Mouse (Mus musculus) small intestine, adult 2 months (tissue): ENCODE results near the gene Szt2. TPM values are rescaled to one million over a fixed set of nuclear protein-coding genes. Genes with fewer than 3 reads are reported as not detected.

Source experiments
- H3K27ac ChIP-seq: fragments of 200-500 bp; 2 replicates; pipeline ENCODE4 v1.5.1; 2012; ENCODE audit warnings: low read depth, low read length, control low read depth, inconsistent platforms; ENCODE audit not compliant: insufficient read depth
- H3K27me3 ChIP-seq: fragments of 200-500 bp; 2 replicates; pipeline ENCODE4 v1.6.1; 2012; ENCODE audit warnings: mild to moderate bottlenecking, moderate library complexity, low read length, inconsistent platforms; ENCODE audit not compliant: control insufficient read depth, insufficient read depth
- H3K36me3 ChIP-seq: fragments of 200-500 bp; 2 replicates; pipeline ENCODE4 v1.6.1; 2012; ENCODE audit warnings: mild to moderate bottlenecking, low read length, control low read depth, inconsistent platforms; ENCODE audit not compliant: control insufficient read depth, insufficient read depth
- H3K4me1 ChIP-seq: fragments of 200-500 bp; 2 replicates; pipeline ENCODE4 v1.6.1; 2012; ENCODE audit warnings: low read length, inconsistent platforms, mixed read lengths; ENCODE audit not compliant: control insufficient read depth, insufficient read depth, insufficient read length
- H3K4me3 ChIP-seq: fragments of 200-500 bp; 2 replicates; pipeline ENCODE4 v1.5.1; 2012; ENCODE audit warnings: low read depth, mild to moderate bottlenecking, control low read depth, inconsistent platforms, low read length, moderate library complexity
- CTCF ChIP-seq: fragments of 200-500 bp; IDR thresholded peaks from 2 replicates; pipeline ENCODE4 v1.5.1; 2012; ENCODE audit warnings: low read depth, mild to moderate bottlenecking, control low read depth, inconsistent platforms, low read length, moderate library complexity, mixed read lengths; ENCODE audit not compliant: insufficient replicate concordance, insufficient read length; ENCODE audit errors: extremely low read depth
- POLR2A ChIP-seq: fragments of 200-500 bp; IDR thresholded peaks from 2 replicates; pipeline ENCODE4 v1.6.1; 2012; ENCODE audit warnings: low read depth, mild to moderate bottlenecking, control low read depth, inconsistent platforms, low read length, moderate library complexity
- WGBS: fragments of 180-500 bp; shearing (Covaris S2); methylation state at CpG from one replicate; pipeline ENCODE4 v1.1.7; 2018; 5-methylcytosine and 5-hydroxymethylcytosine counted together
- polyA plus RNA-seq: library from polyadenylated mRNA; depleted of rRNA; stranded (reverse); fragments of >200 nt; gene quantifications from 2 replicates; pipeline ENCODE4 v1.2.3, GENCODE M21; 2012

Gene Szt2
- polyA plus RNA-seq, 1 experiment = 35.1 TPM

DNA sequence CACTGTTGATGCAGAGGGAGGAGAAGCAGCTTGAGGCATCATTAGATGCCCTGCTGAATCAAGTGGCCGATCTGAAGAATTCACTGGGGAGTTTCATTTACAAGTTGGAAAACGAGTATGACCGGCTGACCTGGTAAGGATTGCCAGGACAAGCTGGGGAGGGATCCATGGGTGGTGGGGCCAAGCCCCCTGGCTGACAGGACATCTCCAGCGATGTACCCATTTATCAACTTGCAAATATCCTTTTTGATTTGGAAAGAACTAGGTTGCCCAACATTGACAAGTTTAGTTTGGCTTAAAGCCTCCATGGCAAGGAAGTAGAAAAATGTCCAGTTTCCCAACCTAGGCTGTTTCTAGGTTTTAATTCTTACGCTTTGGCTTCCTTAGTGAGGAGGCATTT, 1.8 kb upstream of the Szt2 start:
- no peak overlapping the region for H3K27ac ChIP-seq
- H3K27me3 ChIP-seq = no peaks in the 10 kb centered on the region
- TF ChIP-seq POLR2A (no peak), CTCF (no peak)
- no peak overlapping the region for H3K4me3 ChIP-seq
- H3K36me3 ChIP-seq = peaks cover 37% of the 10 kb centered on the region
- 90% methylated on average over 5 of the region's 5 CpGs for WGBS
- peaks cover 8% of the 10 kb centered on the region; the same call in 1 of the 2 replicates for H3K4me1 ChIP-seq

DNA sequence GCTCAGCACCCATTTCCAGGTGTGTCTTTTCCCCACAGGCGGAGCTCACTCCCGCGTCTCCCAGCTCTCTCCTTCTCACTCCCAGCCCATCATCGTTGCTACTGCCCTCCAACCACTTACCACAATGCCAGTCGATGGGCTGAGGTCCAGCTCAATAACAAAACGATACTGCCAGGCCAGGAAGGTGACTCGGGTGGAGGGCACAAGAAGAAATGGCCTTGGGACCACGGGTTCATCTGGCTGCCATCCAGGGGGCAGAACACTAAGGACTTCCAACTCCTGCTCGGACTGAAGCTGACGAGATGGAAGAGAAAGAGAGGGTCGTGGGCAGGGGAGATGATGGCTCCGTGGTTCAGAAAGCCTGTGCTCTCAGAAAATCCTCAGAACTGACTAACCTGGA, 6.4 kb downstream of the Szt2 start:
- Histone ChIP-seq H3K4me1 (no peaks in the 10 kb centered on the region), H3K4me3 (no peak overlapping the region), H3K36me3 (peaks cover 54% of the 10 kb centered on the region), H3K27ac (no peak overlapping the region), H3K27me3 (no peaks in the 10 kb centered on the region)
- WGBS = 89% methylated on average over 12 of the region's 12 CpGs
- TF ChIP-seq POLR2A (no peak), CTCF (no peak)

DNA sequence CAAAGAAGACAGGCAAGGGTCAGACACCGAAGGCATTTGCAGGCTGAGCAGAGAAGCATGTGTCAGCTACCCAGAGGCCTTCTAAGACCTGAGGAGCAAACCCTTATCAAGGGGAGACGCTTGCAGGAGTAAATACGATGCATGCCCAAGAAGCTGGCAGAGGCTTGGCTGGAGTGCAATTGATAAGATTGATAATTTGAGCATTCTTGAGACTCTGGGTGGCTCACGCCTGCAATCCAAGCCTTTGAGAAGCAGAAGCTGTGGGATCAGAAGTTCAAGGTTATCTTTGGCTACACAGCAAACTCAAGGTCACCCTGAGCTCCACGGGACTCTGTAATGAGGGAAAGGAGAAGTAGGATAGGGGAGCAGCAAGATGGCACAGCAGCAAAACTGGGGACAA, 7.2 kb downstream of the Szt2 start:
- no peak overlapping the region for H3K27ac ChIP-seq
- no peak overlapping the region for H3K4me3 ChIP-seq
- H3K27me3 ChIP-seq = no peaks in the 10 kb centered on the region
- peaks cover 61% of the 10 kb centered on the region for H3K36me3 ChIP-seq
- H3K4me1 ChIP-seq = no peaks in the 10 kb centered on the region
- TF ChIP-seq POLR2A (no peak), CTCF (no peak)
- 83% methylated on average over 5 of the region's 5 CpGs for WGBS

DNA sequence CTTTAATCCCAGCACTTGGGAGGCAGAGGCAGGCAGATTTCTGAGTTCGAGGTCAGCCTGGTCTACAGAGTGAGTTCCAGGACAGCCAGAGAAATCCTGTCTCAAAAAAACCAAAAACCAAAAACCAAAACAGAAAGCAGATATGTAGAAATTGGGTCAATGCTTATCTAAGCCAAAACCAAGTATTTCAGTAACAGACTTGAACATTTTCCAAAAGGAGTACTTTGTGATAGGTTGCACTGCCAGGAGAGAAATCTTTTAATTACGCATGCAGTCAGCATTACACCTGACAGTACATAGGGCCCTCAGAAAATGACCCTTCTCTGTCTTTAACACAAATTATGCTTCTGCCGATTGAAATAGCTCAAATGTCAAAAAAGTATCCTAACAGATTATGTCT, 7.7 kb downstream of the Szt2 start:
- TF ChIP-seq POLR2A = no peak
- no peak for TF ChIP-seq CTCF
- no peaks in the 10 kb centered on the region for H3K27me3 ChIP-seq
- H3K36me3 ChIP-seq = peaks cover 64% of the 10 kb centered on the region
- WGBS = 91% methylated on average over 3 of the region's 3 CpGs
- no peak overlapping the region for H3K27ac ChIP-seq
- no peak overlapping the region for H3K4me3 ChIP-seq
- no peaks in the 10 kb centered on the region for H3K4me1 ChIP-seq

DNA sequence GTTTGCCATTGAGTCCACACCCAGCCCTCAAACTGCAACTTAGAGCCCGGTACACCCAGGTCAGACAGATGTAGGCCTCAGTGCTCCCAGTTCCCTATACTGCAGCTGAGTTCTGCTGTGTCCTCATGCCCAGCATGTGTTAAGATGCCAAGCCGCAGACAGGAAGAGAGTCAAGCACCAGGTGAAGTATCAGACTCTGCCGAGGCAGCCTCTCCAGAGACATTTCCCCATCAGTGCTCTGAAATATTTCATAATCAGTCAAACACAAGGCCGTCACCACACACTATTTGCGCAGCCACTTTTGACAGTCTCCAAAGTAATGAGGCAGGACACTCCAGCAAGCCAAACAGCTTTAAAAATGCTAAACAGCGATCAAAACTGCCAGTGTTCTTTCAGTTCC, 10.7 kb downstream of the Szt2 start:
- 92% methylated on average over 6 of the region's 6 CpGs for WGBS
- H3K36me3 ChIP-seq = peaks cover 74% of the 10 kb centered on the region
- no peaks in the 10 kb centered on the region for H3K4me1 ChIP-seq
- no peak for TF ChIP-seq POLR2A
- TF ChIP-seq CTCF = no peak
- no peak overlapping the region for H3K4me3 ChIP-seq
- H3K27ac ChIP-seq = no peak overlapping the region
- no peaks in the 10 kb centered on the region for H3K27me3 ChIP-seq

DNA sequence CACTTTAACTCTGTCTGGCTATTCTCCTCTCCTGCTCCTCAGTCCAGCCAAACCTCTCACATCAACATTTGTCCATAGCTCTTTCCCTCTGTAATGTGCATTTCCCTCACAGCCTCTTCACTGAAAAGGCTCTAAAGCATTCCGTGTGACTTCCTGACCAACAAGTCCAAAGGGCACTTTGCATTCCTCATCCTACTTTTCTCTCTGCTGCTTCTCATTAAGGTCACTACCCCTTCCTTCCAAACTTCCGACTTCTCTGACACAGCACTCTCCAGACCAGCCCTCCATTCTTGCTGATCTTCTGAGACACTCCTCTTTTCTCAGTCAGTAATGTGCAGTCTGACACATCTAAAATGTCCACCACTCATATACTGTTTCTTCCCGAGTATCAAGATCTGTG, 12.6 kb downstream of the Szt2 start:
- 37% methylated on average over 3 of the region's 3 CpGs for WGBS
- H3K27ac ChIP-seq = no peak overlapping the region
- H3K27me3 ChIP-seq = no peaks in the 10 kb centered on the region
- no peaks in the 10 kb centered on the region for H3K4me1 ChIP-seq
- TF ChIP-seq CTCF (no peak), POLR2A (no peak)
- H3K4me3 ChIP-seq = no peak overlapping the region
- peaks cover 74% of the 10 kb centered on the region for H3K36me3 ChIP-seq

DNA sequence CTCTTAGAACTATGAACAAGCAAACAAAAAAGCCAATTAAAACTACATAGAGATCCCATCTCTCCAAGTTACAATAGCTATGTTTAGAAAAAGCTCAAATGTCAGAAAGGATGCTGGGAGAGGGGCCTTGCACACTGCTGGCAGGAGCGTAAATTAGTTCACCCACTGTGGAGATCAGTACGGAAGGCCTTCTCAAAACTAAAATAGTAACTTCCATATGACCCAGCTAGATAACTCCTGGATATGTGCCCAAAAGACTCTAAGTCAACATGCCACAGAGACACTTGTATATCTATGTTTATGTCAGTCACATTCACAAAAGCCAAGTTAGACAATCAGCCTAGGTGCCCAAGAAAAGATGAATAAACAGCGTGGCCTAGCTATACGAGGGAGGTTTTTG, 13.8 kb downstream of the Szt2 start:
- Histone ChIP-seq H3K27me3 (no peaks in the 10 kb centered on the region), H3K4me3 (no peak overlapping the region), H3K36me3 (peaks cover 76% of the 10 kb centered on the region), H3K4me1 (no peaks in the 10 kb centered on the region), H3K27ac (no peak overlapping the region)
- WGBS = 82% methylated on average over 4 of the region's 4 CpGs
- TF ChIP-seq CTCF = no peak
- TF ChIP-seq POLR2A = no peak

DNA sequence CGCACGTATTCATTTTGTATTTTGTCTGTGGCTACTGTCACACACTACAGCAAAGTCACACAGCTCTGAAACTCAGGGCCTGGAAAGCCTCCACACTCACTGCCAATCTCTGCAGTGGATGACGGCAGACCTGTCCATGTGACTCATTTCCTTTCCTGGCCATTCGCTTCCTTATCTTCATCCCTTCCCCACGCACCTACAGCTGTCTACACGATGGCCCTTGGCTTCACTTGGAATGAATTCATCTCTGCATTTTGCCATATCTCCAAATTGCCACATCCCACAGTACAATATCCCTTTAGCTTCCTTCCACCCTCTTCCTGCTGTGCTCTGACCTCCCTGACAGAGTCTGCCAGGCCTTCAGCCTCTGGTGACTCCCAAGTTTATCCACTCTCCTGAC, 14.6 kb downstream of the Szt2 start:
- Histone ChIP-seq H3K4me1 (no peaks in the 10 kb centered on the region), H3K36me3 (peaks cover 79% of the 10 kb centered on the region), H3K4me3 (no peak overlapping the region), H3K27me3 (no peaks in the 10 kb centered on the region), H3K27ac (no peak overlapping the region)
- 85% methylated on average over 6 of the region's 6 CpGs for WGBS
- TF ChIP-seq CTCF (no peak), POLR2A (no peak)
